Mouse (Mus musculus) ES-E14 (cell line): ENCODE measurements around the gene Drd1. TPM values are rescaled to one million over a fixed set of nuclear protein-coding genes. Genes with fewer than 3 reads are reported as not detected.

Experiments used
- DNase-seq: peaks from one replicate; pipeline ENCODE4 v3.0.0-alpha.2; 2013; ENCODE audit warnings: low read depth, low spot score
- H3K27ac ChIP-seq: 2 replicates; pipeline ENCODE4 v1.5.1; 2012; ENCODE audit warnings: low read depth, mild to moderate bottlenecking, low read length, moderate library complexity, mixed read lengths; ENCODE audit not compliant: poor library complexity, insufficient read depth, severe bottlenecking
- H3K36me3 ChIP-seq: 2 replicates; pipeline ENCODE4 v1.6.1; 2012; ENCODE audit warnings: mild to moderate bottlenecking, low read length, moderate library complexity, mixed read lengths; ENCODE audit not compliant: control insufficient read depth, poor library complexity, insufficient read depth, severe bottlenecking
- H3K4me1 ChIP-seq, 2 experiments: fragments of 150-350 bp in 1 of 2; sonication (generic) in 1 of 2; 2 replicates each; pipeline ENCODE4 v1.6.1; 2012; ENCODE audit warnings: low read length in 2 of 2, mild to moderate bottlenecking in 1 of 2, mixed read lengths in 1 of 2; ENCODE audit not compliant: control insufficient read depth in 2 of 2, insufficient read depth in 2 of 2, poor library complexity in 1 of 2
- H3K4me3 ChIP-seq, 2 experiments: fragments of 150-350 bp in 1 of 2; sonication (generic) in 1 of 2; 2 replicates each; pipeline ENCODE4 v1.5.1; 2012; ENCODE audit warnings: low read length in 2 of 2, low read depth in 1 of 2, mild to moderate bottlenecking in 1 of 2, mixed read lengths in 1 of 2; ENCODE audit not compliant: insufficient read depth in 1 of 2, poor library complexity in 1 of 2, severe bottlenecking in 1 of 2
- H3K9ac ChIP-seq: 2 replicates; pipeline ENCODE4 v1.6.1; 2012; ENCODE audit warnings: low read depth, mild to moderate bottlenecking, low read length, mixed read lengths; ENCODE audit not compliant: poor library complexity, insufficient read depth, severe bottlenecking
- H3K9me3 ChIP-seq: fragments of 150-350 bp; sonication (generic); 2 replicates; pipeline ENCODE4 v1.6.1; 2012; ENCODE audit warnings: low read depth, mild to moderate bottlenecking, low read length; ENCODE audit not compliant: control insufficient read depth, insufficient read depth
- CHD2 ChIP-seq: IDR thresholded peaks from 2 replicates; pipeline ENCODE4 v1.6.1; 2014; ENCODE audit warnings: mild to moderate bottlenecking, low read depth, low read length, inconsistent platforms
- HCFC1 ChIP-seq: IDR thresholded peaks from 2 replicates; pipeline ENCODE4 v1.6.1; 2012; ENCODE audit warnings: low read length, inconsistent platforms, borderline replicate concordance; ENCODE audit not compliant: insufficient read depth
- MAFK ChIP-seq: IDR thresholded peaks from 2 replicates; pipeline ENCODE4 v1.6.1; 2014; ENCODE audit warnings: mild to moderate bottlenecking, low read depth, low read length, inconsistent platforms; ENCODE audit not compliant: insufficient read depth
- ZC3H11A ChIP-seq: IDR thresholded peaks from 2 replicates; pipeline ENCODE4 v1.6.1; 2012; ENCODE audit warnings: low read depth, mild to moderate bottlenecking, inconsistent platforms, low read length, borderline replicate concordance
- ZNF384 ChIP-seq: IDR thresholded peaks from 2 replicates; pipeline ENCODE4 v1.6.1; 2012; ENCODE audit warnings: low read depth, low read length, inconsistent platforms
- in situ Hi-C, 2 experiments: fragments of 600-800 bp; cut with MboI; formaldehyde crosslinking; loops; one replicate each; pipeline ENCODE4 v1.15.1; 2025; ENCODE audit warnings: low sequenced_read_pairs in 2 of 2, inconsistent platforms in 1 of 2; ENCODE audit not compliant: unreplicated experiment in 2 of 2
- total RNA-seq: library from RNA; depleted of rRNA; stranded (reverse); fragments of 300-350 nt; gene quantifications from 2 replicates; pipeline ENCODE4 v1.2.3, GENCODE M21; 2012

Gene Drd1
- total RNA-seq, 1 experiment, result not detected

GRCm38 (mm10) chr13:54073491-54073890 lies 18.0 kb upstream of the Drd1 start:
- in situ Hi-C loops, result loop anchor here in 1 of 2 experiments (25.0 kb wide), 1 partner anchor 286 kb away; no protein-coding TSS in a partner anchor
- Histone ChIP-seq H3K9me3 (no peaks in the 10 kb centered on the region), H3K4me3 (no peak overlapping the region), H3K27ac (no peak overlapping the region), H3K4me1 (peaks cover 3 to 7% of the 10 kb centered on the region in 2 experiments; a peak in 2 of 4 replicates), H3K36me3 (peaks cover 5% of the 10 kb centered on the region; the same call in 1 of the 2 replicates), H3K9ac (no peak overlapping the region)
- no peak for TF ChIP-seq ZNF384
- no peak for TF ChIP-seq ZC3H11A
- TF ChIP-seq HCFC1, result no peak
- no peak for TF ChIP-seq MAFK
- no peak for TF ChIP-seq CHD2
- no peak for DNase-seq

- DNase-seq, result no peak
- peaks cover 5% of the 10 kb centered on the region; the same call in 1 of the 2 replicates for H3K36me3 ChIP-seq
- in situ Hi-C loops, result loop anchor here in 1 of 2 experiments (25.0 kb wide), 1 partner anchor 286 kb away; no protein-coding TSS in a partner anchor
- peaks cover 3 to 8% of the 10 kb centered on the region in 2 experiments; a peak in 2 of 4 replicates for H3K4me1 ChIP-seq
- H3K9ac ChIP-seq, result peak overlapping the region; percentile 88; the same call in 1 of the 2 replicates
- H3K4me3 ChIP-seq, result peak overlapping the region; percentile 78 to 80; a peak in 3 of 4 replicates
- H3K27ac ChIP-seq, result no peak overlapping the region
- no peak for TF ChIP-seq ZNF384
- no peak for TF ChIP-seq CHD2
- no peak for TF ChIP-seq HCFC1
- no peak for TF ChIP-seq MAFK
- TF ChIP-seq ZC3H11A, result no peak
- H3K9me3 ChIP-seq, result no peaks in the 10 kb centered on the region
Observed at GRCm38 (mm10) chr13:54073066-54073465, 17.6 kb upstream of the Drd1 start.

- TF ChIP-seq ZNF384 (no peak), ZC3H11A (no peak), CHD2 (no peak), HCFC1 (no peak), MAFK (no peak)
- Histone ChIP-seq H3K9me3 (no peaks in the 10 kb centered on the region), H3K27ac (no peak overlapping the region), H3K4me1 (peaks cover 3 to 10% of the 10 kb centered on the region in 2 experiments; a peak in 3 of 4 replicates), H3K9ac (peak overlapping the region; percentile 88), H3K4me3 (peak overlapping the region; percentile 78 to 80), H3K36me3 (peaks cover 5% of the 10 kb centered on the region; the same call in 1 of the 2 replicates)
- in situ Hi-C loops, result loop anchor here in 1 of 2 experiments (25.0 kb wide), 1 partner anchor 285 kb away; no protein-coding TSS in a partner anchor
- no peak for DNase-seq
Observed at GRCm38 (mm10) chr13:54072526-54073057, 17.1 kb upstream of the Drd1 start.

GRCm38 (mm10) chr13:54071606-54072331 lies 16.3 kb upstream of the Drd1 start, which contains the start of gene Sfxn1:
TSS of gene Sfxn1 (plus strand) at chr13:54071869.
- H3K9me3 ChIP-seq, result no peaks in the 10 kb centered on the region
- peaks cover 5% of the 10 kb centered on the region; the same call in 1 of the 2 replicates for H3K36me3 ChIP-seq
- DNase-seq, result no peak
- in situ Hi-C loops, result loop anchor here in 1 of 2 experiments (25.0 kb wide), 1 partner anchor 284 kb away; no protein-coding TSS in a partner anchor
- H3K4me1 ChIP-seq, result peaks cover 4 to 10% of the 10 kb centered on the region in 2 experiments; a peak in 3 of 4 replicates
- peak within 1 kb of the TSS; percentile 78 to 80 for H3K4me3 ChIP-seq
- TF ChIP-seq ZNF384 (no peak), MAFK (no peak), HCFC1 (no peak), ZC3H11A (no peak), CHD2 (no peak)
- H3K27ac ChIP-seq, result peak within 1 kb of the TSS; percentile 7; the same call in 1 of the 2 replicates
- H3K9ac ChIP-seq, result peak within 1 kb of the TSS; percentile 88
